Mouse (Mus musculus): Measurements from ENCODE around the gene Abcb5. TPM values are rescaled to one million over a fixed set of nuclear protein-coding genes. Genes with fewer than 3 reads are reported as not detected.

Abcb5 gene
- polyA plus RNA-seq, 1 experiment: not detected

DNA sequence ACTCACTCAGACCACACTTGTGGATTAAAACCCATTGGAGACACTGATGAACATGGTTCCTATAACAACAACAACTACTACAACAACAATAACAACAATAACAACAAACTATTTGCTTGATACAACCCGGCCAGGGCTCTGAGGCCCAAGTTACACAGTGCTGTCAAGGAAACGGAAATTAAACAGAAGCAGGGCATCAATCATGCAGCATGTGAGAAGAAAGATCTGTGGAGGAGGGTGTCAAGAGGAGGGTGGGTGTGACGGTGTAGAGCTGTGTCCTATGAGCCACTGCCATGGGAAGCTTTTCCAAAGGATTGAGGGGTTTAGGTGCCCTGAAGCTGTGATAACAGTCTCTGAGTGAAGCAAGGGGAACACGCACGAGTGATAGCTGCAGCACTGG is 64.0 kb downstream of the Abcb5 start:
- TF ChIP-seq MAX (IDR thresholded peaks at IDR 0.05; ENCODE audit: low read depth) (no peak), MYOG (IDR thresholded peaks at IDR 0.05; ENCODE audit: control insufficient read depth in 1 of 3, insufficient read depth in 1 of 3, insufficient read length in 2 of 3, low read depth in 2 of 3) (no peak), POLR2A (IDR thresholded peaks at IDR 0.05; ENCODE audit: insufficient read length, low read depth) (no peak), USF1 (IDR thresholded peaks at IDR 0.05; ENCODE audit: low read depth) (no peak), MYOD1 (IDR thresholded peaks at IDR 0.05; ENCODE audit: control insufficient read depth in 1 of 3, insufficient read length in 2 of 3, low read depth in 2 of 3) (no peak), CEBPB (IDR thresholded peaks at IDR 0.05; ENCODE audit: insufficient read depth, poor library complexity, severe bottlenecking) (no peak), TCF3 (IDR thresholded peaks at IDR 0.05; ENCODE audit: insufficient read length, low read depth) (no peak), TCF12 (IDR thresholded peaks at IDR 0.05; ENCODE audit: insufficient read depth, poor library complexity, severe bottlenecking) (no peak), SRF (IDR thresholded peaks at IDR 0.05; ENCODE audit: control insufficient read depth, insufficient read length, low read depth) (no peak), E2F4 (IDR thresholded peaks at IDR 0.05; ENCODE audit: insufficient read depth) (no peak)
- no peak overlapping the region for H3ac ChIP-seq (ENCODE audit: control insufficient read depth, insufficient read length)
- no peak overlapping the region for H3K4me3 ChIP-seq
- H3K27me3 ChIP-seq (ENCODE audit: control insufficient read depth, insufficient read depth, insufficient read length): no peaks in the 10 kb centered on the region
- no peak overlapping the region for H3K4me2 ChIP-seq (ENCODE audit: low read depth)
- H3K36me3 ChIP-seq (ENCODE audit: control insufficient read depth, insufficient read depth): no peaks in the 10 kb centered on the region
- no peaks in the 10 kb centered on the region for H3K79me2 ChIP-seq (ENCODE audit: control insufficient read depth, insufficient read depth)

GRCm38 (mm10) chr12:118887964-118888363 is 78.3 kb downstream of the Abcb5 start:
- Histone ChIP-seq H3K27me3 (ENCODE audit: control insufficient read depth, insufficient read depth, insufficient read length) (no peaks in the 10 kb centered on the region), H3K4me3 (no peak overlapping the region), H3K4me2 (ENCODE audit: low read depth) (no peak overlapping the region), H3K79me2 (ENCODE audit: control insufficient read depth, insufficient read depth) (no peaks in the 10 kb centered on the region), H3ac (ENCODE audit: control insufficient read depth, insufficient read length) (no peak overlapping the region), H3K36me3 (ENCODE audit: control insufficient read depth, insufficient read depth) (no peaks in the 10 kb centered on the region)
- TF ChIP-seq USF1 (IDR thresholded peaks at IDR 0.05; ENCODE audit: low read depth) (no peak), SRF (IDR thresholded peaks at IDR 0.05; ENCODE audit: control insufficient read depth, insufficient read length, low read depth) (no peak), CEBPB (IDR thresholded peaks at IDR 0.05; ENCODE audit: insufficient read depth, poor library complexity, severe bottlenecking) (no peak), TCF3 (IDR thresholded peaks at IDR 0.05; ENCODE audit: insufficient read length, low read depth) (no peak), MAX (IDR thresholded peaks at IDR 0.05; ENCODE audit: low read depth) (no peak), MYOD1 (IDR thresholded peaks at IDR 0.05; ENCODE audit: control insufficient read depth in 1 of 3, insufficient read length in 2 of 3, low read depth in 2 of 3) (no peak), E2F4 (IDR thresholded peaks at IDR 0.05; ENCODE audit: insufficient read depth) (no peak), POLR2A (IDR thresholded peaks at IDR 0.05; ENCODE audit: insufficient read length, low read depth) (no peak), REST (IDR thresholded peaks at IDR 0.05; ENCODE audit: insufficient read depth, insufficient read length) (no peak)

- no peak overlapping the region for H3K4me3 ChIP-seq
- H3K4me2 ChIP-seq (ENCODE audit: low read depth): no peak overlapping the region
- H3K79me2 ChIP-seq (ENCODE audit: control insufficient read depth, insufficient read depth): no peaks in the 10 kb centered on the region
- H3ac ChIP-seq (ENCODE audit: control insufficient read depth, insufficient read length): no peak overlapping the region
- no peaks in the 10 kb centered on the region for H3K27me3 ChIP-seq (ENCODE audit: control insufficient read depth, insufficient read depth, insufficient read length)
- TF ChIP-seq USF1 (IDR thresholded peaks at IDR 0.05; ENCODE audit: low read depth): no peak
- TF ChIP-seq REST (IDR thresholded peaks at IDR 0.05; ENCODE audit: insufficient read depth, insufficient read length): no peak
- no peak for TF ChIP-seq MYOD1 (IDR thresholded peaks at IDR 0.05; ENCODE audit: control insufficient read depth in 1 of 3, insufficient read length in 2 of 3, low read depth in 2 of 3)
- no peak for TF ChIP-seq TCF3 (IDR thresholded peaks at IDR 0.05; ENCODE audit: insufficient read length, low read depth)
- no peak for TF ChIP-seq MYOG (IDR thresholded peaks at IDR 0.05; ENCODE audit: control insufficient read depth in 1 of 3, insufficient read depth in 1 of 3, insufficient read length in 2 of 3, low read depth in 2 of 3)
- TF ChIP-seq POLR2AphosphoS2 (IDR thresholded peaks at IDR 0.05; ENCODE audit: insufficient read length, low read depth): no peak
- no peak for TF ChIP-seq CEBPB (IDR thresholded peaks at IDR 0.05; ENCODE audit: insufficient read depth, poor library complexity, severe bottlenecking)
- no peak for TF ChIP-seq MAX (IDR thresholded peaks at IDR 0.05; ENCODE audit: low read depth)
- TF ChIP-seq E2F4 (IDR thresholded peaks at IDR 0.05; ENCODE audit: insufficient read depth): no peak
- TF ChIP-seq POLR2A (IDR thresholded peaks at IDR 0.05; ENCODE audit: insufficient read length, low read depth): no peak
- TF ChIP-seq SRF (IDR thresholded peaks at IDR 0.05; ENCODE audit: control insufficient read depth, insufficient read length, low read depth): no peak
- TF ChIP-seq TCF12 (IDR thresholded peaks at IDR 0.05; ENCODE audit: insufficient read depth, poor library complexity, severe bottlenecking): no peak
- no peaks in the 10 kb centered on the region for H3K36me3 ChIP-seq (ENCODE audit: control insufficient read depth, insufficient read depth)
Observed at GRCm38 (mm10) chr12:118882790-118883189, 83.4 kb downstream of the Abcb5 start.

- TF ChIP-seq TCF3 (IDR thresholded peaks at IDR 0.05; ENCODE audit: insufficient read length, low read depth): no peak
- TF ChIP-seq E2F4 (IDR thresholded peaks at IDR 0.05; ENCODE audit: insufficient read depth): no peak
- no peak for TF ChIP-seq CEBPB (IDR thresholded peaks at IDR 0.05; ENCODE audit: insufficient read depth, poor library complexity, severe bottlenecking)
- TF ChIP-seq TCF12 (IDR thresholded peaks at IDR 0.05; ENCODE audit: insufficient read depth, poor library complexity, severe bottlenecking): no peak
- TF ChIP-seq MYOG (IDR thresholded peaks at IDR 0.05; ENCODE audit: control insufficient read depth in 1 of 3, insufficient read depth in 1 of 3, insufficient read length in 2 of 3, low read depth in 2 of 3): no peak
- TF ChIP-seq MYOD1 (IDR thresholded peaks at IDR 0.05; ENCODE audit: control insufficient read depth in 1 of 3, insufficient read length in 2 of 3, low read depth in 2 of 3): no peak
- no peak for TF ChIP-seq MAX (IDR thresholded peaks at IDR 0.05; ENCODE audit: low read depth)
- TF ChIP-seq POLR2A (IDR thresholded peaks at IDR 0.05; ENCODE audit: insufficient read length, low read depth): no peak
- TF ChIP-seq USF1 (IDR thresholded peaks at IDR 0.05; ENCODE audit: low read depth): no peak
- no peak for TF ChIP-seq SRF (IDR thresholded peaks at IDR 0.05; ENCODE audit: control insufficient read depth, insufficient read length, low read depth)
- no peak for TF ChIP-seq REST (IDR thresholded peaks at IDR 0.05; ENCODE audit: insufficient read depth, insufficient read length)
- no peak for TF ChIP-seq POLR2AphosphoS2 (IDR thresholded peaks at IDR 0.05; ENCODE audit: insufficient read length, low read depth)
- H3K27me3 ChIP-seq (ENCODE audit: control insufficient read depth, insufficient read depth, insufficient read length): no peaks in the 10 kb centered on the region
- H3K79me2 ChIP-seq (ENCODE audit: control insufficient read depth, insufficient read depth): no peaks in the 10 kb centered on the region
Observed at GRCm38 (mm10) chr12:118872673-118873072, 93.5 kb downstream of the Abcb5 start.

More at GRCm38 (mm10) chr12:118872673-118873072, 93.5 kb downstream of the Abcb5 start:
- H3K36me3 ChIP-seq (ENCODE audit: control insufficient read depth, insufficient read depth): no peaks in the 10 kb centered on the region
- H3K4me2 ChIP-seq (ENCODE audit: low read depth): no peak overlapping the region
- H3K4me3 ChIP-seq: no peak overlapping the region
- no peak overlapping the region for H3ac ChIP-seq (ENCODE audit: control insufficient read depth, insufficient read length)
